Mouse (Mus musculus) lung, adult 2 months (tissue): ENCODE measurements around the gene Rnf43.

ENCODE experiments used
- CTCF ChIP-seq: fragments of 200-500 bp; IDR thresholded peaks from 2 replicates; pipeline ENCODE4 v1.5.1; 2011; ENCODE audit warnings: mild to moderate bottlenecking, low read length, control low read depth; ENCODE audit not compliant: insufficient read depth
- POLR2A ChIP-seq: fragments of 200-500 bp; IDR thresholded peaks from 2 replicates; pipeline ENCODE4 v1.6.1; 2011; ENCODE audit warnings: low read depth, mild to moderate bottlenecking, control low read depth, low read length, borderline replicate concordance; ENCODE audit errors: extremely low read depth

GRCm38 (mm10) chr11:87673282-87673681 is 10.8 kb downstream of the Rnf43 start:
- no peak for TF ChIP-seq CTCF
- TF ChIP-seq POLR2A: no peak
